Mouse (Mus musculus) MEL (cell line): ENCODE results near the gene Pax4. TPM values are rescaled to one million over a fixed set of nuclear protein-coding genes. Genes with fewer than 3 reads are reported as not detected.
A peak's percentile ranks its signal among the peaks of the same experiment; 100 is the strongest.

Experiments
- DNase-seq: peaks from one replicate; pipeline ENCODE4 v3.0.0; 2011; ENCODE audit warnings: low read depth, low spot score
- H3K27ac ChIP-seq: 2 replicates; pipeline ENCODE4 v1.5.1; 2012; ENCODE audit warnings: low read depth, mild to moderate bottlenecking, control low read depth, low read length, moderate library complexity; ENCODE audit not compliant: control insufficient read depth
- H3K27me3 ChIP-seq, 2 experiments: fragments of 150-350 bp in 1 of 2; sonication (generic) in 1 of 2; 2 replicates each; pipeline ENCODE4 v1.6.1; 2012; ENCODE audit warnings: low read length in 2 of 2, mild to moderate bottlenecking in 2 of 2, improper control_type of control experiment in 1 of 2, moderate library complexity in 1 of 2; ENCODE audit not compliant: insufficient read depth in 2 of 2, control insufficient read depth in 1 of 2
- H3K36me3 ChIP-seq, 2 experiments: 2 replicates each; pipeline ENCODE4 v1.6.1; 2012 to 2014; ENCODE audit warnings: low read length in 2 of 2, improper control_type of control experiment in 1 of 2, inconsistent platforms in 1 of 2, mild to moderate bottlenecking in 1 of 2; ENCODE audit not compliant: insufficient read depth in 2 of 2, control insufficient read depth in 1 of 2
- H3K4me1 ChIP-seq, 2 experiments: fragments of 150-350 bp in 1 of 2; sonication (generic) in 1 of 2; 2 replicates each; pipeline ENCODE4 v1.6.1; 2012; ENCODE audit warnings: low read length in 2 of 2, improper control_type of control experiment in 1 of 2, mild to moderate bottlenecking in 1 of 2; ENCODE audit not compliant: insufficient read depth in 2 of 2, control insufficient read depth in 1 of 2
- H3K4me3 ChIP-seq, 2 experiments: fragments of 150-350 bp in 1 of 2; sonication (generic) in 1 of 2; 2 replicates each; pipeline ENCODE4 v1.5.1; 2012; ENCODE audit warnings: low read depth in 2 of 2, low read length in 2 of 2, mild to moderate bottlenecking in 2 of 2, moderate library complexity in 2 of 2, control low read depth in 1 of 2, improper control_type of control experiment in 1 of 2; ENCODE audit not compliant: control insufficient read depth in 1 of 2, insufficient read depth in 1 of 2
- H3K79me2 ChIP-seq: 2 replicates; pipeline ENCODE4 v1.6.1; 2012; ENCODE audit warnings: mild to moderate bottlenecking, low read length, moderate library complexity; ENCODE audit not compliant: control insufficient read depth, poor library complexity, insufficient read depth
- H3K9ac ChIP-seq: 2 replicates; pipeline ENCODE4 v1.6.1; 2012; ENCODE audit warnings: low read depth, mild to moderate bottlenecking, control low read depth, low read length, moderate library complexity; ENCODE audit not compliant: control insufficient read depth, poor library complexity, severe bottlenecking
- H3K9me3 ChIP-seq: fragments of 150-350 bp; sonication (generic); replicated peaks from 2 replicates; pipeline ENCODE4 v1.6.1; 2012; ENCODE audit warnings: mild to moderate bottlenecking, low read length, improper control_type of control experiment, moderate library complexity; ENCODE audit not compliant: insufficient read depth
- BHLHE40 ChIP-seq: IDR thresholded peaks from 2 replicates; pipeline ENCODE4 v1.6.1; 2012; ENCODE audit warnings: low read depth, mild to moderate bottlenecking, inconsistent platforms, low read length, improper control_type of control experiment, borderline replicate concordance
- CHD2 ChIP-seq: IDR thresholded peaks from 2 replicates; pipeline ENCODE4 v1.6.1; 2011; ENCODE audit warnings: low read length, improper control_type of control experiment
- CTCF ChIP-seq, 3 experiments: IDR thresholded peaks in 2 of 3; conservative IDR thresholded peaks in 1 of 3; 2 replicates each; pipeline ENCODE4 v1.5.1; 2011 to 2012; ENCODE audit warnings: low read length in 3 of 3, low read depth in 2 of 3, mild to moderate bottlenecking in 2 of 3, improper control_type of control experiment in 1 of 3, inconsistent platforms in 1 of 3, mixed read lengths in 1 of 3, moderate library complexity in 1 of 3; ENCODE audit not compliant: control insufficient read depth in 1 of 3, insufficient read depth in 1 of 3, poor library complexity in 1 of 3, severe bottlenecking in 1 of 3
- ELF1 ChIP-seq: IDR thresholded peaks from 2 replicates; pipeline ENCODE4 v1.6.1; 2014; ENCODE audit warnings: low read depth, mild to moderate bottlenecking, inconsistent platforms, low read length, improper control_type of control experiment, moderate library complexity
- GABPA ChIP-seq: IDR thresholded peaks from 2 replicates; pipeline ENCODE4 v1.6.1; 2012; ENCODE audit warnings: low read depth, mild to moderate bottlenecking, inconsistent platforms, low read length, improper control_type of control experiment, moderate library complexity
- GATA1 ChIP-seq: IDR thresholded peaks from 2 replicates; pipeline ENCODE4 v1.6.1; 2011; ENCODE audit warnings: low read depth, low read length, improper control_type of control experiment
- HCFC1 ChIP-seq: IDR thresholded peaks from 2 replicates; pipeline ENCODE4 v1.6.1; 2012; ENCODE audit warnings: low read depth, mild to moderate bottlenecking, inconsistent platforms, low read length, improper control_type of control experiment, moderate library complexity
- KAT2A ChIP-seq: conservative IDR thresholded peaks from 2 replicates; pipeline ENCODE4 v1.6.1; 2012; ENCODE audit warnings: low read depth, low read length, improper control_type of control experiment, inconsistent platforms
- MAX ChIP-seq: IDR thresholded peaks from 2 replicates; pipeline ENCODE4 v1.6.1; 2011; ENCODE audit warnings: low read length, improper control_type of control experiment
- MAZ ChIP-seq: IDR thresholded peaks from 2 replicates; pipeline ENCODE4 v1.6.1; 2012; ENCODE audit warnings: low read depth, mild to moderate bottlenecking, inconsistent platforms, low read length, improper control_type of control experiment
- MEF2A ChIP-seq: IDR thresholded peaks from 2 replicates; pipeline ENCODE4 v1.6.1; 2014; ENCODE audit warnings: low read depth, mild to moderate bottlenecking, inconsistent platforms, low read length, improper control_type of control experiment; ENCODE audit not compliant: poor library complexity, insufficient replicate concordance, severe bottlenecking; ENCODE audit errors: extremely low read depth
- MXI1 ChIP-seq: IDR thresholded peaks from 2 replicates; pipeline ENCODE4 v1.6.1; 2011; ENCODE audit warnings: mild to moderate bottlenecking, low read depth, low read length, improper control_type of control experiment
- MYC ChIP-seq: IDR thresholded peaks from 2 replicates; pipeline ENCODE4 v1.6.1; 2011; ENCODE audit warnings: low read depth, mild to moderate bottlenecking, low read length, improper control_type of control experiment, moderate library complexity
- NRF1 ChIP-seq: IDR thresholded peaks from 2 replicates; pipeline ENCODE4 v1.6.1; 2014; ENCODE audit warnings: low read depth, mild to moderate bottlenecking, inconsistent platforms, low read length, improper control_type of control experiment, moderate library complexity; ENCODE audit not compliant: poor library complexity, insufficient read depth, severe bottlenecking
- POLR2AphosphoS5 ChIP-seq: IDR thresholded peaks from 2 replicates; pipeline ENCODE4 v1.6.1; 2012; ENCODE audit warnings: low read depth, borderline replicate concordance, mild to moderate bottlenecking, inconsistent platforms, low read length, moderate library complexity, mixed read lengths
- RAD21 ChIP-seq: IDR thresholded peaks from 2 replicates; pipeline ENCODE4 v1.6.1; 2011; ENCODE audit warnings: mild to moderate bottlenecking, low read depth, low read length, improper control_type of control experiment
- SMC3 ChIP-seq: IDR thresholded peaks from 2 replicates; pipeline ENCODE4 v1.6.1; 2011; ENCODE audit warnings: low read depth, low read length, improper control_type of control experiment
- TAL1 ChIP-seq: IDR thresholded peaks from 2 replicates; pipeline ENCODE4 v1.6.1; 2012; ENCODE audit warnings: mild to moderate bottlenecking, inconsistent platforms, low read length, moderate library complexity, mixed read lengths
- TBP ChIP-seq: IDR thresholded peaks from 2 replicates; pipeline ENCODE4 v1.8.0; 2011; ENCODE audit warnings: low read depth, low read length, improper control_type of control experiment
- TCF12 ChIP-seq: IDR thresholded peaks from 2 replicates; pipeline ENCODE4 v1.6.1; 2014; ENCODE audit warnings: low read depth, mild to moderate bottlenecking, inconsistent platforms, low read length, improper control_type of control experiment, moderate library complexity
- UBTF ChIP-seq: IDR thresholded peaks from 2 replicates; pipeline ENCODE4 v1.6.1; 2012; ENCODE audit warnings: low read depth, mild to moderate bottlenecking, inconsistent platforms, low read length, improper control_type of control experiment, moderate library complexity, borderline replicate concordance; ENCODE audit not compliant: insufficient read depth
- USF1 ChIP-seq: IDR thresholded peaks from 2 replicates; pipeline ENCODE4 v1.6.1; 2014; ENCODE audit warnings: low read depth, mild to moderate bottlenecking, inconsistent platforms, low read length, improper control_type of control experiment, moderate library complexity
- ZC3H11A ChIP-seq: IDR thresholded peaks from 2 replicates; pipeline ENCODE4 v1.6.1; 2012; ENCODE audit warnings: low read depth, mild to moderate bottlenecking, inconsistent platforms, low read length, improper control_type of control experiment
- ZKSCAN1 ChIP-seq: IDR thresholded peaks from 2 replicates; pipeline ENCODE4 v1.6.1; 2012; ENCODE audit warnings: low read depth, mild to moderate bottlenecking, inconsistent platforms, low read length, improper control_type of control experiment, moderate library complexity
- ZNF384 ChIP-seq: IDR thresholded peaks from 2 replicates; pipeline ENCODE4 v1.6.1; 2012; ENCODE audit warnings: low read depth, mild to moderate bottlenecking, inconsistent platforms, low read length, improper control_type of control experiment
- polyA plus RNA-seq, 2 experiments: library from polyadenylated mRNA; stranded (reverse) in 1 of 2; unstranded in 1 of 2; fragments of >175 nt in 1 of 2; fragments of >200 nt in 1 of 2; gene quantifications; 2 replicates each; pipeline versions ENCODE4 v1.2.1 to v1.2.4; 2012; ENCODE audit warnings: low replicate concordance in 2 of 2, low read depth in 1 of 2; ENCODE audit not compliant: insufficient read length in 2 of 2, insufficient read depth in 1 of 2, missing spikeins in 1 of 2
- total RNA-seq: library from RNA; depleted of rRNA; stranded (reverse); fragments of 300-350 nt; gene quantifications from 2 replicates; pipeline ENCODE4 v1.2.3, GENCODE M21; 2012

The Pax4 gene
- total and polyA plus RNA-seq, 3 experiments, result not detected

DNA sequence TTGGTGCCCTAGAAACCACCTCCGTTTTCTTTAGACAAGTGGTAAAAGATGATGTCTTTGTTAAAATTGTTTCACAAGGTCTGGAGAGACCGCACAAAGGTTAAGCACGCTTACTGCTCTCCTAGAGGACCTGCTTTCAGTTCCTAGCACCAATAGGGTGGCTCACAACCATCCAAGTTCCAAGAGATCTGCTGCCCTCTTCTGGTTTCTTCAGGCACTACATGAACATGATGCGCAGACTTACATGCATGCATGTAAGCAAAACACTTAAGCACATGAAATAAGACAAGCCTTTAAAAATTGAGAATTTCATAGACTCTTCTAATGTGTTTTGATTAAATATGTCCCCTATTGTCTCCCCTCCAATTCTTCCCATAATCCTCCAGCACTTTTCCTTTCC, 49.4 kb downstream of the Pax4 start:
- no peaks in the 10 kb centered on the region; the same call in 1 of the 2 replicates for H3K79me2 ChIP-seq
- peak; percentile 73 for TF ChIP-seq SMC3
- no peak for TF ChIP-seq ELF1
- no peak for TF ChIP-seq NRF1
- TF ChIP-seq KAT2A, result no peak
- TF ChIP-seq CHD2, result no peak
- no peak for TF ChIP-seq MEF2A
- no peak for TF ChIP-seq MYC
- TF ChIP-seq MAX, result no peak
- TF ChIP-seq GATA1, result no peak
- no peak for TF ChIP-seq MXI1
- TF ChIP-seq ZKSCAN1, result no peak
- no peak for TF ChIP-seq UBTF
- TF ChIP-seq TAL1, result no peak
- no peak for TF ChIP-seq POLR2AphosphoS5
- TF ChIP-seq ZC3H11A, result peak; percentile 52
- TF ChIP-seq HCFC1, result no peak
- no peak for TF ChIP-seq TBP
- no peak for TF ChIP-seq GABPA
- TF ChIP-seq USF1, result no peak
- peak; percentile 48 to 67 (median 59) for TF ChIP-seq CTCF (IDR thresholded peaks at IDR 0.05 in 2 of 3, conservative IDR thresholded peaks at IDR 0.05 in 1 of 3; ENCODE audit: control insufficient read depth in 1 of 3, insufficient read depth in 1 of 3, low read depth in 2 of 3, low read length in 3 of 3, poor library complexity in 1 of 3, severe bottlenecking in 1 of 3)
- no peak for TF ChIP-seq TCF12
- TF ChIP-seq RAD21, result peak; percentile 80
- no peak for TF ChIP-seq ZNF384
- TF ChIP-seq MAZ, result no peak
- no peak for TF ChIP-seq BHLHE40
- TF ChIP-seq, all 39 proteins: peak for 4
- Histone ChIP-seq H3K4me3 (no peak overlapping the region), H3K9me3 (no peaks in the 10 kb centered on the region), H3K36me3 (no peaks in the 10 kb centered on the region), H3K9ac (no peak overlapping the region), H3K27ac (no peak overlapping the region), H3K27me3 (no peaks in the 10 kb centered on the region), H3K4me1 (no peaks in the 10 kb centered on the region; a peak in 1 of 4 replicates)
- DNase-seq, result peak; percentile 80
